Mouse (Mus musculus) heart, adult 9 months (tissue): Measurements from ENCODE around the gene Grm7.

Source experiments
- DNase-seq, 2 experiments: peaks; one replicate each; pipeline ENCODE4 v3.0.0; 2022; ENCODE audit warnings: low spot score in 2 of 2

The Grm7 gene

DNA sequence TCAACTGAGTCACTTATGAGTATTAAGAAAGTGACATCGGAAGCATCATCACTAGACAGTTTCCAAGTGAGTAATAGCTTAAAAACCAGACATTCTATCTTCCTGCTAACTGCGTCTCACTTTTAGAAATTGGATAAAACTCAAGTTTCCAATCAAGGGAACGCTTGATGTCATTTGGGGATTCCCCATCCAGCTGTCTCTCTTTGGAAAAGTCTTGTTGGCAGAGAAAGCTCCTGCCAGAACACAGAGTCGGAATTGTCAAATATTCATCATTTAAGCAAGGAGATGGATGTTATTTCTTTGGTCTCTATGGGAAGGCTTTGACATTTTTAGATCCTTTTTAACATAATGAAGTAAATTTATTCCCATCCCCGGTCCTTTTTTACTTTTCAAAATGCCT is 336.6 kb downstream of the Grm7 start:
- DNase-seq = no peak

DNA sequence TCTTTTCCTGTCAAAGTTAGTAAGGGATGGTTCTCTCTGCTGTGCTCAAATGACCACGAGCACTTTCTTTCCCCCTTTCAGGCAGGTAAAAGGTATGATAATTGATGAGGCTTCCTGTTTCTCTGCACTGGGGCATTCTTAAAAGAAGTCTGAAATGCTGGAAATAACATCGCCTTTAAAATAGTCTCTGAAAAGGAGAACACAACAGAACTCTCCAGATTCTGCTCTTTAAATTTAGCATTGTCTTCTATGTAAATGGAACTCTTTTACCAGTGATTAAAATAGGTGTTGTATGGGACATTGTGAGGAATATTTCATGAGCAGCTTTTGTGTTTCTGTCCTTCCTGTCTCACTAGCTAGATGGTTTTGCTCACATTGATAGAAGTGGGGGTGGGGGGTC is 393.7 kb downstream of the Grm7 start:
- no peak for DNase-seq

DNA sequence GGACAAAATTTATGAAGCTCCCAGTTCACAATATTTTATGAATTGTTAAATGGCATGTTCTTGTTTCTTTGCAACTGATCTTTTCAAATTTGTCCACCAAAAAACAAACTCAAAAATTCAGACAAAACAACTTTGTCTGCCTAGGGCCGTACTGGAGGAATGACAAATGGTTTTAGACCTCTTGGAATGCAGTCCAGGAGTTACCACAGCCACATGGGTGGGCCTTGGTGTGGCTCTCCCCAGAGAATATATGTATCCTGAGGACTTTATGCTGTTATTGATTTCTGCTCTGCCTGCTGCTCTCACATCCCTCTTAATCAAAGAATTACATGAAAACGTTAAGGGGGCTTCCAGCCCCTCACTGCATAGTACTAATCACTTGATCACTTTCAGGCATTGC is 400.5 kb downstream of the Grm7 start:
- DNase-seq = no peak

DNA sequence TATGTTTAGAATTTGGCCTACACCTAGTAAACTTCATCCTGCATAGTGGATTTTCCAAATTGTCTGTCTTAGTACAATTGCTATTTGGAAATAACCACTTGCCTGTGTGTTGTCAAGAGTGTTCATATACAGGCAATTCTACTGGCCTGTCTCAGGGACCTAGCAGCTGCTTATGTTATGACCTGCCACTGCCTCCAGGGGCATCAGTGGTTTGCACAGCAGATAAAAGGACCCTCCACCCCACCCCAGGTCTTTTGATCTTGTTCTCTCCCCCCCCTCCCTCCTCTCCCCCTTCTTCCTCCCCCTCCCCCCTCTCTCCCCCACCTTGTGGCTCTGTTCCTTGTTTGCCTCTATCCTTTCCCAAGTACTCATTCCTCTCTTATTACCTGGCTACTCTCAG is 403.9 kb downstream of the Grm7 start:
- DNase-seq = no peak

DNA sequence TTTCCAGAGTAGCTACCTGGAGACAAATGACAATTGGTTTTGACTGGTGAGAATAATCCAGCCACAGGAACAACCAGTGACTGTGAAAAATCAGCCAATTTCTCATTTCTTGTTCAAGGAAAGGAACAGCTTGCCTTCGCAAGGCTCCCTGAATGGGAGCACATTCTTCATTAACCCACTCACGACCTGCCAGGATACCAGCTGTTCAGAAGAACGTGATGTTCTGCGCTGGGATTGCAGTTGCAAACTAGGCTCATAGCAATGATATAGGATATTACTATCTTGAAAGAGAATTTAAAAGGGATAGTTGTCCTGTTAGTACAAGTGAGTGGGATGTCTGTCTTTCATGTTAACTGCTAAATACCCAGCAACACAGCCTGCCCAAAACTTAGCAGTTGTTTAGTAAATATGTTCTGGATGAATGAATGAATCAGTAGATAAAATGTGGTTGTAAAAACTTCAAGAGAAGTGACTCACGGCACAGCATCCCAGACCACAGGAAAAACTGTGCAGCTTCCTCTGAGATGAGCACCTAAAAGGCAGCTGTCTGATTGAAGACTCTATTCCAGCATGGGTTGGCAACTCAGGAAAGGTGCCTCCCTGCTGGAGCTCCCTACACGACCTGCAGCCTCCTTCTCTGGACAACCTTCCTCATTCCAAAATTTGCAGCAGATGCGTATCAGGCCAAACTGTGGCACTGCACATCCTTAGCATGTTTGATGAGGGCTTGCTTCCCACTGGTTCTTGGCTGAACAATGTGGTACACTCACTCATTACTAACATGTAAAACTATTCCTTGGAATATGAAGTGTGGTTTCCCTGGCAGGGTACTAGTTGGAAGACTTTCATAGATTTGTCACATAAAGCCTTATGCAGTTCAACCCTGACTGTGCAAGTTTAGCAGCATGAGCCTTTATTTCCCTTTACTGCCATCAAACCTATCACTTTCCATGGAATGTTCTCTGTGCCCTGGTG is 408.9 kb downstream of the Grm7 start:
- no peak for DNase-seq

DNA sequence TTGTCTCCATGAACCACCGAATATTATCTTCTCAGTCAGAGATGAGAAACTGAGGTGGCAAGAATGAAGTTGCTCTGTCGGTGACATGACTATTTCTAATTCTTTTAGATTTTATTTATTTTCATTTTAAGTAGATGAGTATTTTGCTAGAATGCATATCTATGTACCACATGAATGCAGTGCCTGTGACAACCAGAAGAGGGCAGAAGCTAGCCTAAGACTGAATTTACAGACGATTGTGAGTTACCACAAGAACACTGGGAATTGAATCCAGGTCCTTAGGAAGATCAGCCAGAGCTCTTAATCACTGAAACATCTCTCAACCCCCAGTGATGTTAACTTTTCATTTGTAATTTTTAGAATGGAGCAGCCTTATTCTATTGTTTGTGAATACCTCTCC is 412.4 kb downstream of the Grm7 start:
- DNase-seq = no peak

DNA sequence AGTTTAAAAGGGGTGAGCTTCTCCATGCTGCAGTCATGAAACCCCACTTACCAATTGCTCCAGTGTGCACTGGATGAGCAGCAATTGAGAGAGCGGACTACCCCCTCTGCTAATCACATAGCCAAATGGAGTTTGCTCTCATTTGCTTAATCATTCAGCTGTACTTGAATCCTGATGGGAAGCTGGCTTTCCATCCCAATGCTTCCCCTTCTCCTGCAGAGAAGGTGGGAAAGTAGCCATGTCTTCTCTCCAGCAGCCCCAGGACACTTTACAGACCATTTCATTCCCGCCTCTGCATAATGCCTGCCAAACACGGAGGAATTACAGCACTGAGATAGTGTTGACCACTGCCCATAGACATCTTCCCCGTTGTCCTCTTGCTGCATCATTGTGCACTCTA is 414.6 kb downstream of the Grm7 start:
- no peak for DNase-seq

DNA sequence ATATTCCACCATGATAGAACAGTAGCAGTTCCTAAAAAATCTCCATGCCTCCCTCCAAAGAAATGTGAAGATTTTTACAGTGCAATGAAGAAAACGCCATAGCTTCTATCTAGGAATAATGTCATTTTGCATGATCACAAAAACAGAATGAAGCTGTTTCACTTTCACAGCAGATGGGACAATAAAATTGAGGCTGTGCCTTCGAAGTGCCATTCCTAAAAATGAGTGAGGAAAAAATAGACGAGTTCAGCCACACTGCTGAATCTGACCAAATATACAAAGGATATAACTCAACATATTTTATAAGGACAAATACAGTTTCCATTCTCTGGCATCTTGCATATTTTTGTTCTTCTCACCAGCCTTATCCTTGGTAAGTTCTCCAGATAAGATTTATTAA is 439.2 kb downstream of the Grm7 start:
- DNase-seq = no peak

DNA sequence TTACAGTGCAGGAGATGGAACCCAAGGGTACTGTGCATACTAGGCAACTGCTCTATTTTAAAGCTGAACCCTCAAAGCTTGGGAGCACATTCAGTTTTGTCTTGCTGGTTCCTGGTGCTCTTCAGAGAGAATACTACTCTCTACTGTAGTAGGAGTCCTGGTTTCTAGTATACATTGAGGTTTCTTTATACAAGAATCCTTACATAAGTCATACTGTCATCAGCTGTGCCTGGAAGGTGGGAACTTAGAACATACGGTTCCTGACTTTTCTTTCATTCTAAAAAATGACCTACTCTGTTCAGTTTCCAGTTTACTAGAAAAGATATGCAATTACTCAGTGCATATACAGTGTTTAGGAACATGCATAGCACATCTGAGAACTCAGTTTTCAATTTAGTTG is 449.4 kb downstream of the Grm7 start:
- no peak for DNase-seq

DNA sequence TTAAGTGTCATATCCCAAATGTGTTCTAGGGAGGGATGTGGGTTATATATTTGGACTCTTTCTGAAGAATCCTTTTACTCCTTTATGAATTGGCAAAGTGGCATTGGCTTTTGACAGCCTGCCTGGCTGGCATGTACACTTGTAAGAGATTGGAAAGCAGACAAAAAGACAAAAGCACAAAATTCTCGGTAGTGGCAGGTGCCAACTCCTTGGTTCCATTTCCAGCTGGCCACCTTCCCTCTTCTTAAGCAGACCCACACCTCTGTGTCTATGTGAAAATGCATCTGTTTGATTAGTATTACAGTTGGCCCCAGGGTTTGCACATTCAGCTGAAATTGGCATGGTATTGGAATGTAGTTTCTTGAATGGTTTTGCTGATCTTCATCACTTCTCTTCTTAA is 460.1 kb downstream of the Grm7 start:
- DNase-seq = no peak

DNA sequence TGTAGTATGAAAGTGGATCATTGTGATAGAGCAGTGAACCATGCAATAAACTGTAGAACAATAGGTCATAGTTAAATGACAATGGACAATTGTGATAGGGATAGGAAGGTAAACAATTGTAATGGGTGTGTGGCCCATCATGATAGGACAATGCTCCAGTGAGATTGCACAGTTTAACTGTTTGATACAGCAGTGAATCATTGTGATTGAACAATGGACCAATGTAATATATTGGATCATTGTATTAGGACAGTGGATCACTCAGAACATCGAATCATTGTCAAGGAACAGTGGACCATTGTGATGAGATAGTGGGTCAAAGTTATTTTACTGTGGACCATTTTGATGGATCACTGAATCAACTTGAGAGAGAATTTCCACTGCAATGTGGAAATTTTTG is 515.7 kb downstream of the Grm7 start:
- DNase-seq = no peak

DNA sequence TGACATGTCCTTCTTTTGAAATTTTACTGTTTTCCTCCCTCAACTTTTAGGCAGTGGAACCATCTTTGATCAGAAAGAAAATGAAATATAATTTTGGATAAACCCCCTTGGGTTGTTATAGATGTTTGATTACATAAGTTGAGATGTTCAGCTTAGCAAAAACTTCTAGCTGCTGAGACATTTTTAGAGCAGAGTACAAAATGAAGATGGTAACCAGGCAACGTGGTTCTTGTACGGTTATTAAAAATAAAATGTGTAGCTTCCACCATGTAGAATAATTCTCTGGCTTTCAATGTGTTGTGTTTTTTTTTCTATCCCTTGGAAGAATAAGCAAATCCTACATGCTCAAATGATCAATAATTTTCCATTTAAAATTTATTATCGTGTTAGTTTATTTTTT is 550.0 kb downstream of the Grm7 start:
- DNase-seq = no peak

DNA sequence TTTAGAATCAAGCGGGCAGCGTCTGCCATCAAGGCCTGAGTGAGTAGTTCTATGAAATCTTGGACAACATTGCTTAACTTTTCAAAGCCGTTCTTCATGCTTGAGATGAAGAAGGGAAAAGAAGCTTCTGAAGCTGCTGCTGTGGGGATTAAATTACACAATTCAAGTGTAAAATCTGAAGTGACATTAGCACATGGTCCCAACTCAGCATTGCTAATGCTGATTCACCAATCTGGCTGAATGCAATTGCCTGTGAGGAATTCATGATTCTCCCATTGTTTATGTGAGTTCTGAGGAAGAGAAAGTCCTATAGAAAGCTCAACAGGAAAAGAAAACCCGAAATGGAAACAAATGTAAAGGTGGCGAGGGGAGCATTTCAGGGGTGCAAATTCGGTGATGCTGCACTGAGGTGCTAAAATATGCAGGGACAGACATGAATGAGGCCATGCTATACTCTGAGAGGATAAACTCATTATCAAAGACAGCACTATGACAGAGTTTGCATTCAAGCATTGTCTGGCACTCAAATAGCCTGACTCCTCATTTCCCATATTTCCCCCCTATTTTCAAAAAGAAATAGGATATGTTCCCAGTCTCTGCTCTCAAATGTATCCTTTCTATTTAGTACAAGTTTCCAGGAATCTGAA is 575.8 kb downstream of the Grm7 start:
- DNase-seq = no peak

DNA sequence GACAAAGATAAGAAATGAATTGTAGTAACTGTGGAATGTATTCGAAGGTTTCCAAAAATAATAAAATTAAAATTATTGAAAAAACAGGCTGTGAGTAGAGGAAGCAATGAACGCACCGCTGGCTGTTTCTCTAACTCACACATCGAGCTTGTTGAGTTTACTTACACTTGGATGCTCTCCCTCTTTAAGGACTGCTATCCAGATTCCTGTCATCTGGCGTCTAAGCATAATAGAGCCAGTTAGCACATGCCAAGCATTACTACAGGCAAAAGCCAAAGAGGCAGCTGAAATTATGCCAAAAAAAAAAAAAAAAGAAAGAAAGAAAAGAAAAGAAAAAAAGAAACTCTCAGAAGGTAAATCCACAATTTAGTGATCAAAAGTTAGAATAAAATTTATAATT is 609.8 kb downstream of the Grm7 start:
- DNase-seq = no peak

DNA sequence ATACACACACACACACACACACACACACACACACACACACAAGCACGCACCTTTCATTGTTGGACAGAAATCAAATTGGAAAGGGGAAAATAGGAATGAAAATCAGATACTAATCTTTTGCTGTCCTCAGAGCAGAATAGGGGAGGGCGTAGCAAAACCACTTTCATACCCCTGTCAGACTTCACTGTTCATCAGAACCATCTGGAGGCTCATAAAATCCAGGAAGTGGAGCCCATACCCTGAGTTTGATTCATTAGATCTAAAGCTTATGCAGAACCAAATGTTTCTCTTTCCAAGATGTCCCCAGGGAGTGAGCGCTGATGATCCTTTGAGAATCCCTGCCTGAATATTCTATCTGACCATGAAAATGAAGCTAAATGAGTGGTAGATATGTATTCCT is 611.6 kb downstream of the Grm7 start:
- DNase-seq = no peak

DNA sequence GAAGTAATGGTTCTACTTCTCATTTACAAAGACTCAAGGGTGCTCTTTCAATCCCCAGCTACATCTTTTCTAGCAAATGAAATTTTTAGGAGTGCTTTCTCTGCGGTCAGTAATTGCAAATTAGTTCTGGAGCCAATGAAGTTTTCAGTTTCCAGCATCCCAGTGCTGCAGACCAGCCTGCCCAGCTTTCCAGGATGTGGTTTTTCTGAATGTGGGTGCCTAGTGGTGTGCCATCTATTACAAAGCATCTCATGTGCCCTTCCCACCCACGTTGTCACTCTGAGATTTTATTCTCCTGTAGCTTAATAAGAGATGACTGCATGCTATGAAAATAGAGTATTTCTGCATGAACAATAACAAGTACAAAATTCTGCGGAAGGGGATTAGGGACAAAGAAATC is 612.9 kb downstream of the Grm7 start:
- DNase-seq = no peak

DNA sequence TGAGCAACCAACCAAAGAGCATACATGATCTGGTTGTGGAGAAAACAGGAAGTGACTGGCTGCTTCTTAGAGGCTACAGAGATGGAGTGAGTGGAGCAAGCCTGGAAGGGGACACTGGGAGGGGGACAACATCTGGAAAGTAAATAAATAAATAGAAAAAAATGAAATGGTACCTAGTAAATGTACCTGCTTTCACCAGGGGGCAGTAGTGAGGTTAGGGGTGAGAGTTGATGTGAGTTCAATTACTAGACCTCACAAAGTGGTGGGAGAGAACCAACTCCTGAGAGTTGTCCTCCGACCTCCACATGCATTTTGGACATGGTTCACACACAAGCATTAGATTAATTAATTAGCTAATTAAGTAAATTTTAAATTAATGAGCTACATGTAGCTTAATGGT is 615.8 kb downstream of the Grm7 start:
- DNase-seq = no peak

DNA sequence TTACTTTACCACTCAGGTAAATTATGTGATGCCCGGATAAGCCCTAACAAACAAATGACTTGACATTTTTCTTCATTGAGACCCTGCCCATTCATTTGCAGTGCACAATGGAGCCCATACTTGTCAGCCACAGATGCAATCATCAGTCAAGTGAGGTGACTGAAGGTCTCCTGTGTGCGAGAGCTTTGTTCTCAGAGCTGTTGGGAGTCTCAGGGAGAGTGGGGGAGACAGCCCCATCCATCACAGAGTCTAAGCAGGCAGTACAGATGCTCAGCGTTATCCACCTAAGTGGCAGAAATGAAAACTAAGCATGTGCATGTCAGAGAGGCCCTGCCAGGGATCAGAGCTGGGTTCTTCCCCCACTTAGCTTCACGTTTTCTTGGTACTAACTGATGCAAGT is 631.3 kb downstream of the Grm7 start:
- DNase-seq = no peak

DNA sequence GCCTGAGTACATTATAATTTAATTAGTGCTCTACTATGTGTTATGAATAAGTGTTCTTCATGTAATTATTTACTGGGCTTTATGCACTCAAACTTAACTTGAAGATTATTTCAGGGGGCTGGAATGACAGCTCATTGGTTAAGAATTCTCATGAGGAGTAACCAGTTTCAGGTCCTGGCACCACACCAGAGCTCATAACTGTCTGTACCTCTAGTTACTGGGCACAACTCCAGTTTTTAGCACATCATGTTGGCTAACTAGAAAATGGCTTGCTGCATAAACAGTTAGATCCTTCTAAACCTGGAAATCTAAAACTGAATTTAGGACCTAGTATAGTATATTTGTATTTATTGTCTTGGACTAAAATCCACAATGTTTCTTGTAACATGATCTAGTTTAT is 633.1 kb downstream of the Grm7 start:
- no peak for DNase-seq

DNA sequence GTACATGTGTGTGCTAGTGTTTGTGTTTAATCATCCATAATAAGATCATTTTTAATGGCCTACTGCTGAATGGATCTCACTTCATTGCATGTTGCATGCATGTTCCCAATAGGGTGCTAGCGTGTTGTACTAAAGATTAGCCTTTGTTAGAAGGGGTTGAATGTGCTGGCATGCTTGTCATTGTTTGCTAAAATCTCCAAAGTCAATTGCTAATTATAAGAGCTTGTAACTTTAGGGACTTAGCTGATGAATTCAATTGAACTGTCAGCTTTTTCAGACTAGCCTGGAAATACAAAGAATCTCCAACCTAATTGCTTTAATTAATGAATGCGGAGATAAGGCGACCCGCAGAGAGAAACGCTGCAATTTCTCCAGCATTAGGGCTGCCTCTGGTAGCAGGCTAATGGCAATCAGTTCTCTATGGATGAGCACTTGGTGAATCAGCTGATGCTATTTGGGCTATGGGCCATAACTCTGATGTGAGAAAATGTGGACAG is 648.2 kb downstream of the Grm7 start:
- no peak for DNase-seq

DNA sequence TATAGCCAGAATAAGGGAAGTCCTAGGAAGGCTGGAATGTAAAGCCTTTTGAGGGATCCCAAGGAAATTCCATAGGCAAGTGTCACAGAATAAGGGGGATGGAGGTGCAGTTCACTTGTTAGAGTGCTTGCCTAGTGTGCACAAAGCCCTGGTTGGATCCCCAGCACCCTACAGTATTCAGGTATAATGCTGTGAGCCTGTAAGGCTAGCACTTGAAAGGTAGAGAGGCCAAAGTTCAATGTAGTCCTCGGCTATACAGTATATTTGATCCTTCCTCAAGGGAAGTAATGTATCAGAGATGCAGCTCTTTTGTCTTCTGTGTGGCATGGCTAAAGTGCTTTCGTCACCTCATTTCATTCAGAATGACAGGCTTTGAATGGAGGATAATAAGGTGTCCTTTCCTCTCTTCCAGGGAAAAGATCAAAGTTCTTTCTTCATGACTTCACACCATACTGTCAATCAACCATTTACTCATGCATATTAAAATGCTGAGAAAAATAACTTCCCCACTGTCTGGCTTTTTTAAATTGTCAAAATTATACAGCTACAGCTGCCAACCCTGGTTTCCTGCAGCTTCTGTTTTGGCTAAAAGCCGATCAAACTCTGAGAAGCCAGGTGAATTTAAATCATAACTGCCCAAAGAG is 658.7 kb downstream of the Grm7 start:
- no peak for DNase-seq

DNA sequence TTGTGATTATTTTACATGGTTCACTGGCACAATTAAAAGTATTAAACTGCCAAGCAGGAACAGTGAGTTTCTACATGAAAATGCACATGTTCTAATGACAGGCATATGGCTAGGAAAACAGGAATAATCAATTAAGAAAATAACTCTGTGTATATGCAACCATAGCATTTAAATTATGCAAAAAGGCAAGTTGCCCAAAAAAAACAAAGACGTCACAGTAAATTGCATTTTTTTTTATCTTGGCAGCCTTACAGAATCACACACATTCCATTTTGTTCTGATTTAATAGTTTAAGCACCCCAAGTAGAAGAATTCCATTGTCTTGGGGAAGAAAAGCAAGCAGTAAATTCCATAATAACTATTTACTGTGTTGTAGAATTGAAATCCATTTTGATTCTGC is 716.3 kb downstream of the Grm7 start:
- DNase-seq = no peak

DNA sequence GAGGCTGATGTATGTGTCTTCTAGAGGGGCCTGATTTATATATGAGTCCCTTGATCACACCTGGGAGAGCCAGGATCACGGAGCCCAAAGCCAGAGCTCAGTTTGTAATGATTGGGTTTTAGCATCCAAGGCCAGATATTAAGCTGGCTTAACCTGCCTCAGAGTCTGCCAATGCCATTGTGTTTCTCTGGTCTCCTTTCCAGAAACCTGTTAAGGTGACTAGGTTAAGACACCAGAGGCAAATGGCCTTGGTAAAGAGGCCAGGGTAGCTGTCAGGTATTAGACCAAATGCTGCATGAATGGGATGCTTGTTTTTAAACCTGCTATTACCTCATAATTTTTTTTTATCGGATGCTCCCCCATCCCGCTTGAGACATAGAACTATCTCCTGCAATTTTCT is 722.7 kb downstream of the Grm7 start:
- DNase-seq = no peak
